Mouse (Mus musculus): ENCODE data around the gene Aanat.

Aanat gene

DNA sequence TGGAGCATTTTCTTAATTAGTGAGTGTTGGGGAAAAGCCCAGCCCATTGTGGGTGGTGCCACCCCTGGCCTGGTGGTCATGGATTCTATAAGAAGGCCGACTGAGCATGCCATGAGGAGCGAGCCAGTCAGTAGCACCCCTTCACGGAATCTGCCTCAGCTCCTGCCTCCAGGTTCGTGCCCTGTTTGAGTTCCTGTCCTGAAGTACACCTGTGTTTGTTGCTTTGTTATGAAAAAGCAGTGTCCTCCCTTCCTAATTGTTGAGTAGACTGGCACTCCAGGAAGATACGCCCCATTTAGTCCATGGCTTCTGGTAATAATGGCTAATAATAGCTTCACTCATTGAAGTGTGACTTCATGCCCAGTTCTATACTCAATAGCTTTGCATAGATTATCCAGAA is at the start of gene Aanat:
TSS of gene Aanat (plus strand) at position 123 of the 400 bp plus-strand sequence.
- DNase-seq (ENCODE audit: extremely low spot score, low read depth, low spot score) = no peak

DNA sequence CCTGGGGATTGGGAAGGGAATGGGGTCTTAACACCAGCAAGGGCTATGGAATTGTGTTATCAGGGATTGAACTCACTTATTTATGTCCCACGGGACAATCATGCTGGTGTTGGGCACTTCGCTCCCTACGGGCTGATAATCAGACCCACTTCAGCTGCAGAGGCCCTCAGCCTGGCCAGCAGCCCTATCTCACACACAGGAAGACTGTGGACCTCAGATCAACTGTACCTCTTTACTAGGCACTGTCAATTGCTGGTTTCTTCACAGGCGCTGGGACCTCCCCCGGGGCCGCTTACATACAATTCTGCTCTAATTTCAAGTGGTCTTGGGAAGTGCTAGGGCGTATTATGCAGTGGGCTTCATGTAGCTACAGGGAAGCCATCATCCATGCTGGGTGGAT is 49.5 kb upstream of the Aanat start:
- no peak for DNase-seq (ENCODE audit: extremely low spot score, low read depth, low spot score)

DNA sequence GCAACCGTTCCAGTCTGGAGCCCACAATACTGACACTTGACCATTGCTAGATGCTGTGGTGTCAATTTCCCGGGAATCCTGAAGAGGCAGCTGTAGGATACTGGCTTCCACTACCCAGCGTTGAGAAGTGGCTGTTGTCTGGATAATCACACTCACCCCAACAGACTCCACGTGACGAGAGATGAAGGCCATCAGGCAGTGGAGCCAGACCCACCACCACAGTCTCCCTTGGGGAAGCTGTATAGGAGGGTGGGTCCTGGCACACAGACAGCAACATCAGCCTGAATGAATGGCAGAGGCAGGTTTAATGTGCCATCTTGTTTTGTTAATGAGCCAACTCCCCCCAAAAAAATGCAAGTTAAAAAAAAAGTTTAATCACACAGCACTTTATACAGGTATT is 48.8 kb upstream of the Aanat start:
- no peak for DNase-seq (ENCODE audit: extremely low spot score, low read depth, low spot score)

DNA sequence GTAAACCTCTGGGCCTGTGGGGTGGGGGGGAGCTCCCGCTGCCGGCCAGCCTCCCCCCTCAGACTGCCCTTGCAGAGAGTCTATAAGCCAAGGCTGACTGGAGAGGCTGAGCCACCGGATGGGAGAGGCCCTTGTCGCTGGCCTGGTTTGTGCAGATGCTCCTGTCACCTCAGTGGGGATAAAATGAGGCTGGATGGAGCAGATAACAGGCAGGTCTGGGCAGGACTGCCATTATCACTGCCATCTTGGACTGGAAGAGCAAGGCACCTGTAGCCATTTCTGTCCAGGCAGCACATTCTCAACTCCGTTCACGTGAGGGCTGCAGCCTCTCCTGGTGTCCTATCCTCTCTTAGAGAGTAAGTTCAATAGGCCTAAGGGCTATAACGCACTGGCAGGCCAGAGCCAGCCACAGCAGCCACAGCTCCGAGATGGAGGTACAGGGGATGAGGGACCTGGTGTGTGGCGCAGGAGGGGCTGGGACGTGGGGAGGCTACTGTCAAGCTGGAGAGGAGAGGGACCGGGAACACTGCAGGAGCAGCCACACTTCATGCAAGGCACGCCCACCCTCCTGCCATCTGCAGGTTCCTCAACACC is 48.0 kb upstream of the Aanat start:
- no peak for DNase-seq (ENCODE audit: extremely low spot score, low read depth, low spot score)

DNA sequence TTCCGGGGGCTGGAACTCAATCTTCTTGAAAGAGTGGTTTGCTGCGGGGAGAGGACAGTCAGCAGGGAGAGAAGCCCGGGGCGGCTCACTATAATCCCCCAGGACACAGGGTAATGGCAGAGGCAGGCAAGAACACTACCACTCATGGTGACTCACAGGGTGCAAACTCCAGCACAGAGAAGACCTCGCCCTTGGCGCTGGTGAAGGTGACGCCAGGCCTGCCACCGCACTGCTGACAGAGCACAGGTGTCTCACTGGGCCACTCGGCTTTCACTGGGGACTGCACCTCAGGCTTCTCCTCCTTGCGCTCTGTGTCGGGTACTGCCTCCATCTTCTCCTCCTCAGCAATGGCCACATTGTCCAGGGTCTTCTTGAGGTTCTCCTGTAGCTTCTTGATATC is 45.0 kb upstream of the Aanat start:
- no peak for DNase-seq (ENCODE audit: extremely low spot score, low read depth, low spot score)

DNA sequence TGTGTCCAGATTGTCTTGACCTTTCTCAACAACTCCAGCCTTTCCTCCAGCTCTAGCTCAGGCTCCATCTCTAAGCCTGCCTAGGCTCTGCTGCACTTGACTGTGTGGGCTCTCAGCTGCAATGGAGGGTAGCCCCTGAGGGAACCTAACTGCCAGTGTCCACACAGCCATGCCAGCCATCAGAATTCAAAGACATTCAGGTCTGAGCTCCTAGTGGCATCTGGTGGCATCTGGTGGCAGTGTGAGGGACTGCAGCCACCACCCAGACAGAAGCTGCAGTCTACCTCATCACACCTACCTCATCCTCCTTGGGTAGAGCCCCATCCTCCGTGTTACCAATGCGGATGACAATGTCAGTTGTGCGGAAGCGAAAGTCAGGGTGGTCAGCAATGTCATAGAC is 43.1 kb upstream of the Aanat start:
- no peak for DNase-seq (ENCODE audit: extremely low spot score, low read depth, low spot score)

DNA sequence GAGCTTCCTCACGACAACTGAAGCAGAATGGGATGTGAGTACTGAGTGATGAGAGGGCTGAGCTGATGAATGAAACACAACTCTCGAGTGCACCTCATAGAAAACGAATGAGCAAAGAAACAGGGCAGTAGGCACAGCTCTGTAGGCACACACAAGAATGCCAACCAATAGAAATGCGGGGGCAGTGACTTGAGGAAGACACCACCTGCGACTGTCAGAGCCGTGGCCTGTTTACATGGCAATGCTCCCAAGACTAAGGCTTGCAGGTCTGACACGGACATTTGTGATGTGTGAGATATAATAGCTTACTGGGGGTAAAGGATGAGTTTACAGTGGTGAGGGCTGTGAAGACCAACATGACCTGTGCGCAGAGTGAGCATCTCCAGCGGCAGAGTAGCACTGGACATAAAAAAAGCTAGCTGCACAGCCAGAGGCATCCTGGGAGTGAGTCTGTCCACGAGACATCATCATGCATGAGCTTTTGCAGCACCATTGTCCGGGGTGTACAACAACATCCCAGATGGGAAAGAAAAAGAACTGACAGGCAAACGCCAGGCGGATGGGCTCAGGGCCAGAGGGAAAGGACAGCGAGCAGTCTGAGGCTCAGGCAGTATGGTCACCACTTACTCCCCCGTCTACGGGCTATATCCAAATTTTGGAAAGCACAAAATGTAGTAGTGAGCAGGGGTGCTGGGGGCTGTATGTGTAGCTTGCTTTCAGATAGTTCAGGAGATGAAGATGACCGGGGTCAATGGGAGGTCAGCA is 38.8 kb upstream of the Aanat start:
- DNase-seq (ENCODE audit: extremely low spot score, low read depth, low spot score) = no peak

DNA sequence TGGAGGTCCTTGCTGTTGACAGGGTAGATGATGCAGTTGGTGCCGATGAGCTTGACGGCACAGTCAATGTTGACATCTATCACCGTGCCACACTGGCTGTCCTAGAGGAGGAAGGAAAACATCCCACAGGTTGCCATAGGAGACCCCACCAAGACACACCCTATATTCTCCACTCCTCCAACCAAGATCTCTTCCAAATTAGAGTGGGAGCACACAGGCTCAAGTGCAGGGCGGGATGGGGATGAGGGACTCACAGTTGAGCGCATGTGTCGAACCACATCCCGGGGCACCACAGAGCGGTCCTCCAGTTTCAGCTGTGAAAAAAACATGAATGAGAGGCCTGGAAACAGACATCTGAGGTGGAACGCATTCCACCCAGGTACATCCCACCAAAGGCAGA is 37.5 kb upstream of the Aanat start:
- DNase-seq (ENCODE audit: extremely low spot score, low read depth, low spot score) = no peak

DNA sequence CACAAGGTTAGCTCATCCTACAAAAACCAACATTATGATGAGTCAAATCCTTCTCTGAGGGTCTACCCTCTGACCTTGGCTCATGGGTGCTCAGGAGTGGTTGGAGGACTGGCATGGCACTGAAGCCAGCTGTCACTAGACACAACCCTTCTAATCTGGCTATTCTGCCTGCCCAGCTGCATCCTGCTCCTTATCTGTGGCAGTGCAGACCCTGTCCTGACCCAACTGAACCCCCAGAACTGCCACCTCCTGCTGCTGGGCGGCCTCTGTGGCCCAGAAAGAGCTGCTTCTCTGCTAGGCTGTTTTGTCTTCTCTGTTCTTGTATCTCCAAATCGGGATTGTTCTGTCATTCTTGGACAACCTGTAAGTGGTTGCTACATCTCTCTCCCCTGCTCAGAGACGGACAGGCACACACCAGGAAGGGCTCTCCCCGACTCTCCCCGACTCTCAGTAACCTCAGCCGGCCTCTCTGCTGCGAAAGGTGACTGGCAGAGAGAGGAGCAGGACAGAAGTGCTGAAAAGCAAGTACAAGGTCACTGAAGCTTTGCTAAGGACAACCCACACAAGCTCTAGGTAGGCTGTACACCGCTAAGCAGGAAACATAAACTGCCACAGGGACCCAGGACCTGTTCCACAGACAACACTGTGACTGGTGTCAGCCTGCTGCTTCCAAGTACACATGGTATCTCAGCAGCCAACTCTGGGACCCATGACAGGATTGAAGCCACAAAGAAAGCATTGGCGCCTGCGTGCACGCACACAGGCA is 36.8 kb upstream of the Aanat start:
- no peak for DNase-seq (ENCODE audit: extremely low spot score, low read depth, low spot score)

DNA sequence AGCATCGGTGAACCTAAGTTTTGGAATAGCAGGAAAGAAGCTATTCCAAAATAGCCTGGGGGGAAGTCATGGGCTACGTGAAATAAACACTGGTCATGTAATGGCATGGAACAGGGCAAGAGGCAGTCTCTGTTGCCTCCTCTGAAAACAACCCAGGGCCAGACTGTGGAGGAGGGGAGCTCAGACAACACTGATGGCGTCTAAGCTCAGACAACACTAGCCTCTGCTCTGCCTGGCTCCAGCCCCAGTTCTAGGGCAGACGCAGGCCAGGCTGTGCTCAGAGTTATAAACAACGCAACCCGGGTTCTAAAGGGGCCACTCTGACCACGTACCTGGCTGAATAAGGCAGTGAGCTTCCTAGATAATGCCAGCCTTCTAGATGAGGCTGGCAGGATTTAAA is 35.5 kb upstream of the Aanat start:
- no peak for DNase-seq (ENCODE audit: extremely low spot score, low read depth, low spot score)

DNA sequence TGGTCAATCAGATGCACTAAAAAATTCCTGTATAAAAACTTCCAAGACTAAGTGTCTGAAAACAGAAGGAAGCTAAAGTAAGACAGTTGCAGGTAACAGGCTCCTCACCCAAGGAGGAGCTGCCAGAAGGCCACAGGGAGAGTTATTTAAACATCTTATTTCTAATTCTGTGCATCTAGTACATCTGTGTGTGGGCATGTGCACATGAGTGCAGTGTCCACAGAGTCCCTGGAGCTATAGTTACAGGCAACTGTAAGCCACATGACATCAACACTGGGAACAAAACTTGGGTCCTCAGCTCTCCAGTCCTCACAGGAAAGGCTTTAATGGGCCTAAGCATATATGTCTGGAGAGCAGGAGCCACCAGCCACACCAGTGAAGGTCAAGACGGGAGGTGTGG is 34.0 kb upstream of the Aanat start:
- DNase-seq (ENCODE audit: extremely low spot score, low read depth, low spot score) = no peak

DNA sequence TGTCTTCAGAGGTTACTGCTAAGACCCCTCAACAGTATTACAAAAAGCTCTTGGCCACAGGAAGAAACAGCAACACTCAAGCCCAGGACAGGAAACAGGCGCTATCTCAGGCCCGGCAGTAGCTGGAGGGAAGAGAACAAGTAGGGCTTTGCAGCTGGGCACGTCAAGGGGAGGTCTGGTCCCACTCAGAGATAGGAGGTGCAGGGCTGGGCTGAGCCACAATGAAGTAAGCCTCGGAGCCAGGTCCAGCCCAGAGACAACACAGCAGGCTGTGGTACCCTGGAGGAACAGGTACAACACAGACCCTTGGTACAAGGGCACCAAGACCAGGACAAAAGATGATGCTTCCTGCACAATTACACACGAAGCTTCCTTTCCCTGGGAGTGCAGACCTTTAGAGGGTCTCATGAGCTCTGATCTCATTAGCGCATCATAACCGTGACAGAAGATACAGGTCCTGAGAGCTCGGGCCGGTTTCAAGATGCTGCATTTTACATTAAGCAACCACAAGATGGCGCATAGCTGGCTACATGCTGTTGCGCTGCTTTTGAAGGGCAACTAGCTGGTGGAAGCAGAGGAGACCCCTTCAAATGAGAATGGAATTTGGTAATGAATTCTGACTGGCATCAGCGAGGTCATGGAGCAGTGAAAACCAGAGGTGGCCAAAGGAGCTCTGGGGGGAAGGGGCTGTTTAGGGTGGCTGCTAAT is 31.9 kb upstream of the Aanat start:
- DNase-seq (ENCODE audit: extremely low spot score, low read depth, low spot score) = no peak

DNA sequence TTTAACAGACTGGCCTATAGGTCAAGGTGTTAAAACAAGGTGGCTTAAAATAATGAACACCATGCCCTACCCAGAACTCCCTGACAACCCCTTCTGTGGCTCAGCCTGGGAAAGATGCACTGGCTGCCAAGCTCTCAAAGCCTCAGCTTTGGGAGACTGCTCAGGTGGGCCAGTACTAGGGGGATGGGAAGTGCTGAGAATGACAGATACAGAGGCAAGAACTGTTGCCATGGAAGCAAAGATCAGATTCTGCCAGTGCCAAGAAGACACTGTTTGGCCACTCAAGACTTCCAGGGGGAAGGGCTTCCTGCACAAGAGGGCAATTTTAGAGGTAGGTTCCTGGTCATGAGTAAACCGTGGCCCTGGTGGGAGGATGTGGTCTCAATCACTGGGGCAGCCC is 30.7 kb upstream of the Aanat start:
- no peak for DNase-seq (ENCODE audit: extremely low spot score, low read depth, low spot score)

DNA sequence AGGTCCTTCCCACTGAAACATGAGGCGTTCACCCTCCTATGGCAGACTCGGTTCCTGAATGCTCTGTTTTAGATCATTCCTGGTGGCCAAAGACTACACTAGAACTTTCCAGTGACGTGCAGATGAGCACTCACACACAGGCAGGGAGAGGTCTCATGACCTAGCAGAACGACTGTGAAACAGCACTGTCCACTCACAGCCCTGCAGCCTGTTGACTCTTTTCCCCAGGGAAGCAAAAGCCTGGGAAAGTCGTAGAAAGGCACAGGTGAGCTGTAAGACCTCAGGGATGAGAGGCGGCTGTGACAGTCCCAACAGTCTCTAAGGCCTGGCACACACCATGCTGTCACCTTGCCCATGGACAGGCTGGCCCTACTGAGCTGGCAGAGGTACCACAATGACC is 29.9 kb upstream of the Aanat start:
- DNase-seq (ENCODE audit: extremely low spot score, low read depth, low spot score) = no peak

DNA sequence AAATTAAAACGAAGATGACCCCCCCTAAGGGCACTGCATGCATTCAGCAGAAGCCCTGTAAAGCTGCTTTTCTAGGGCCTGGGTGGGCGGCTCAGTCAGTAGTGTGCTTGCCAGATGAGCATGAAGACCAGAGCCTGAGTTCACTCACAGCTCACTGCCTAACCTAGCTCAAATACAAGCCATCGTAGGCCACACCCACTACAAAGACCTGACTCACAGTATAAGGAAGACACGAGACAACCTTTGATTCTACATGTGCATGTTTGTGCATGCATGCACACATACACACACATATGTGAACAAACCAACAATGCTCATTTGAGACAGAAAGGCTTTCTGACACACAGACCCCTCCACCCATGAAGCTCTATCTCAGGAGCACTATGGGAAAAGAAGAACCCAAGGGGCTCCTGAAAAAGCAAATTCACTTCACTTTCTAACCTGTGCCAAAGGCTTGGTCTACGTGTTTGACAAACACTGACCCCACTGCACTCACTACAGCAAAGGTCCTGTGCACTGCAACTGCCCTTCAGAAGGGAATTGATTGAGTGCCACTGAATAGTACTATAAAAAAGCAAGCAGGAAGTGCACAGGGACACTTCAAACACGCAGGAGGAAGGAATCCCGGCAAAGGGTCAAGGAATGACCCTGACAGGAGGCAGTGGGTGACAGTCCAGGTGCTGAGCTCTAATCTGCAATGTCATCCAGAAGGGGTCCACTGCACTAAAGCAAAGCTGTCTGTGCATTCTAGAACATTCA is 20.8 kb upstream of the Aanat start:
- no peak for DNase-seq (ENCODE audit: extremely low spot score, low read depth, low spot score)

DNA sequence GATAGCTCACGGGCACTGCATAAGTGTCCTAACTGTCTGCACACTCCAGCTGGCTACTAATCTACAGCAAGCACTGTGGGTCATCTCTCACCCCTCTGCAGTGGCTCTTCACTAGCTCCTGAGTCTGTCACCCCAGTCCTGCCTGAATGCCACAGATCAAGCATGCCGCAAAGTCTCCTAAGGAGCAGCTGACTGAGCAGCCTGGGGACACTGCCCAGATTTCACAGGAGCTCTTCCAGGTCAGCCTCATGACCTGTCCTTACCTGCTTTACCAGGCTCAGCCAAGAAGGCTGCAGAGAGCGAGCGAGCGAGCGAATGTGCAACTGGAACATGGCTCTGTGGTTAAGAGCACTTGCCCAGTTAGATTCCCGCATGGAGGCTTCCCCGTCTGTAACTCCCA is 18.7 kb upstream of the Aanat start:
- DNase-seq (ENCODE audit: extremely low spot score, low read depth, low spot score) = no peak

DNA sequence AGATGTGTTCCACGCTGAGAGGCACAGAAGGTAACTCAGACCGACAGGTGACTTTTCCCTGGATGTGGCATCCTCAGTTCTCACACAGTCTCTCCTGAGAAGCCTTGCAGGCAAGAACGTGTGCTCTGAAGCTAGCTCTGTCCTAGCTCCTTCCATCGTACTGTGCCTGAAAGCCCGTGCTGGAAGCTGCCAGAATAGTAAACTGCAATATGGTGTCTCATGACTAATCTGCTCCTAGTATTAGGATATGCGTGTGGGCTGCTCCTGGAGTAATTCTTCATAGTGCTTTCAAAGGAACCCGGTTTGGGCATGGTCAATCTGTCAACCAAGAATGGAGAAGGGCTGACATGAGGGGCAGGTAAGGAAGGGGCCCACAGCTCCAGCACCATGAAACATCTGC is 15.4 kb upstream of the Aanat start:
- DNase-seq (ENCODE audit: extremely low spot score, low read depth, low spot score) = no peak

DNA sequence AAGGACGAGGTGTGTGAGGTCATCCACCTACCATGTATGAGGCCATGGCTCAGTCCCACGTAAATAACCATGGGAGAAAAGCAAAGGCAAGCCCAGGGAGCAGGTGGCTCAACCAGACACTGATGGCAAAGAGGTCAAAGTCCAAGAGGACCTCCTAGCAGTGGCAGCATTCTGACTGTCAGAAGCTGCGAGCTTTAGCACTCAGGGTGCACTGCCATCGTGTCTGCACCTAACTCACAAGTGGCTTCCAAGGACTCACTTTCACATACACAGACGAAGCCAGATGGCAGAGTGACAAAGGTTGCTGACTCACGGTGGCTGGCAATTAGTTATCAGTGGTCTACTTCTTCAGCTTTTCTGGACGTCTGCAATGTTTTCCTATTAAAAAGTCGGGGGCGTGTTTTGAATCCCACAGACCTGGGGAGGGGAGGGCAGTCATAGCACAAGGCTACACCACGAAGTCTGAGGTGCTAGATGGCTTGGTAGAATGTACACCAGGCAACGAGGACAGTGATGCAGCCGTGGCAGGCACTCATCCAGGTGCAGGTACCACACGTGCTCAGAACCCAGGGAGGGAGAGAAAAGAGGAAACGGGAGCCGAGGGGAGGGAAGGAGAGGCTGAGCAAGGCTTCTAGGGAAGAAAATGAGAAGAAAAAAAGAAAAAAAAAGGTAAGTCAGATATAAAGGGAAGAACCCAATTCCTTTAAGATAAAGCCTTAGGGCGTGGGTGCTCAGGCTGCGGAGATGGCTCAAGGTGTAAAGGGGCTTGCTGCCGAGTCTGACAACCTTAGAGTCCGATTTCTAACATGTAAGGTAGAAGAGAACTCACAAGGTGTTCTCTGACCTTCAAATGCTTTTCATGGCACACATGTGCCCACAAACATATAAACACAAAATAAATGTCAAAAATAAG is 14.2 kb upstream of the Aanat start:
- DNase-seq (ENCODE audit: extremely low spot score, low read depth, low spot score) = no peak

DNA sequence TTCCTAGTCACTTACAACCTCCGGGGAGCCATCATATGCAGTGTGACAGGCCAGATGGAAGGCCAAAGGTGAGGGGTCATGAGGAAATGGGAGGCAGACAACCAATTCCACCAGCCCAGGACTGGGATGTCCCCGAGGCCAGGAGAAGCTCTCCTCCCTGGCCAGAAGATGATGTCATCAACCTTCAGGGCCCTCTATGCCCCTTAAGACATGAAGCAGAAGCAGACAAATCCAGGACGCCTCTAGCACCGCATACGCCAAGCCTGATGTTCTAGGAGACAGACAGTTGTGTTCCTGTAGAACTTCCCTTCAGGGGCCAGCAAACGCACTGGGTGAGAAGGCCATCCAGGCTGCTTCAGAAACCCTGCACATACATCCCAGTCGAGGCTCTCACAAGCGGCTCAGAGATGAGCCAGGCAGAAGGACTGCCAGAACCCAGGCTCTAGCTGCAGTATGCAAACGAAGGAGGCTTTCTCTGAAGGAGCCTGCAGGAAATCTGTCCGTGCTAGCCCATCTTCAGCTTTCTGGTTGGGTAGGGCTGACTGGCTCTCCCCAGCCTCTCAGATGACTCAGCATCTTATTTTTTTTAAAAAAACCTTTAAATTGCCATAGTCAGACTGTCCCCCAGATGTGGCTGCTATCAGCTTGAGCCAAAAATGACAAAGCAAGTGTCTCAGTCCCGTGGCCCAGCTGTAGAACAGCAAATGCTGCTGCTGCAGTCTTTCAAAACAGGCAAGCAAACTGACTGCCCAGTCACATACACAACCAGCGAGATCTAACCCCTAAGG is 13.3 kb upstream of the Aanat start:
- no peak for DNase-seq (ENCODE audit: extremely low spot score, low read depth, low spot score)
